Mouse (Mus musculus): Measurements from ENCODE around the gene Relch. TPM values are rescaled to one million over a fixed set of nuclear protein-coding genes. Genes with fewer than 3 reads are reported as not detected.

The Relch gene
- polyA plus RNA-seq, 1 experiment from 2014 or later, result 14.9 TPM

DNA sequence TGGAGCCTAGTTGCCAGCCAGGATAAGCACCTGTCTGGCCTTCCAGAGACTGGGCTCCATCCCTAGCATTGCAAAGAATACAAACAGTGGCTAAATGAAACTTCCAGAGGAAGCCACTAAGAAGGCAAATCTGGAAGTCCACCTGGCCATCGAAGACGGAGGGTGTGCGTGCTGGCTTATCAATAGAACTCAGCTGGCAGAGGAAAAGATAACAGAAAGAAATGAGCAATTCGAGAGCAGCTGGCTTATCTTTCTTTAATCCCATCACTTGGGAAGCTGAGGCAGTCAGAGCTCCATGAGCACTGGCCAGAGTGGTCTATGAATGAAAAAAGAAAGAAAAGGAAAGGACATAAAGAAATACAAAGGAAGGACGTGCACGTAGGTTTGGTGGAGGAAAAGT, 136.9 kb downstream of the Relch start:
- no peaks in the 10 kb centered on the region for H3K36me3 ChIP-seq
- no peak overlapping the region for H3K9ac ChIP-seq
- H3K4me2 ChIP-seq, result no peak overlapping the region
- no peak for ATAC-seq (replicated peaks; ENCODE audit: insufficient number of reproducible peaks, insufficient read depth, low FRiP score, low read depth)
- H3K4me1 ChIP-seq (replicated peaks), result no peaks in the 10 kb centered on the region
- 76% methylated on average over 6 of the region's 6 CpGs for WGBS
- no peaks in the 10 kb centered on the region for H3K27me3 ChIP-seq
- H3K9me3 ChIP-seq (replicated peaks), result no peaks in the 10 kb centered on the region
- no peak overlapping the region for H3K27ac ChIP-seq
- H3K4me3 ChIP-seq, result no peak overlapping the region

DNA sequence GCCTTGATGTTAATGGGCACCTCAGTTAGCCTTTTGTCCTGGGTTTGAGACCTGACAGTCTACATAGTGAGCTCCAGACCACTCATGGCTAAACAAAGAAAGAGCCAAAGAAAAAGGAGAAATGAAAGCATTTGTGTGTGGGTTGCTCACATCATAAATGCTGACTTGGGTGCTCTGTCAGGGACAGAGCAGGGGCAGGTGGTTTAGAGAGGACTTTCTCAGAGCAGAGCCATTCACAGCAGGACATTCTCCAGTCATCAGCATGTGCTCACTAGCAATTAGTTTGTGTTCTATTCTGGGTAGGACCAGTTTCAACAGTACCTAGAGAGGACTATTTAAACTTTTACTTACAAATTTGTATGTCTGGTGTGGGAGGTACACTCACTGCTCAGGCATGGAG, 137.6 kb downstream of the Relch start:
- no peak overlapping the region for H3K4me3 ChIP-seq
- no peaks in the 10 kb centered on the region for H3K9me3 ChIP-seq (replicated peaks)
- no peak overlapping the region for H3K27ac ChIP-seq
- no peak overlapping the region for H3K9ac ChIP-seq
- H3K27me3 ChIP-seq, result no peaks in the 10 kb centered on the region
- H3K4me2 ChIP-seq, result no peak overlapping the region
- no peaks in the 10 kb centered on the region for H3K36me3 ChIP-seq
- ATAC-seq (replicated peaks; ENCODE audit: insufficient number of reproducible peaks, insufficient read depth, low FRiP score, low read depth), result no peak
- H3K4me1 ChIP-seq (replicated peaks), result no peaks in the 10 kb centered on the region

DNA sequence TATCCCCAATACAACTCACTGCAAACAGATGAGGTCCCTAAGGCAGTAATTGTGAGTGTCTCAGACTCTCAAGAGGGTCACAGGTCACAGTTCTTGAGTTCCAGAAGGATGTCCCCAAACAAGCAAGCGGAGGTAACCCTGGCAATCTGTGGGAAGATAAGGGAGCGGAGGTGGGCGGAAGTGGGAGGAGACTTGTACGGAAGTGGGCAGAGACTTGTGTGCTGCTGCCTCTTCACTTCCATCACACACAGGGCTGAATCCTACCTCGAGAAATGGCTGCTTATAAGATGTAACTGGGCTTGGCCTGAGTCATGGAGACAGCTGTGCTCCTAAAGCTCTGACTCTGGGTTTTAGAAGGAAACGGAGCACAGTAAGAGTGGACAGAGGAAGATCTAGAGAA, 139.3 kb downstream of the Relch start:
- Histone ChIP-seq H3K27me3 (no peaks in the 10 kb centered on the region), H3K27ac (no peak overlapping the region), H3K4me3 (no peak overlapping the region), H3K4me2 (no peak overlapping the region), H3K9me3 (replicated peaks) (no peaks in the 10 kb centered on the region), H3K9ac (no peak overlapping the region), H3K36me3 (no peaks in the 10 kb centered on the region), H3K4me1 (replicated peaks) (no peaks in the 10 kb centered on the region)
- 38% methylated on average over 6 of the region's 6 CpGs for WGBS
- no peak for ATAC-seq (replicated peaks; ENCODE audit: insufficient number of reproducible peaks, insufficient read depth, low FRiP score, low read depth)

DNA sequence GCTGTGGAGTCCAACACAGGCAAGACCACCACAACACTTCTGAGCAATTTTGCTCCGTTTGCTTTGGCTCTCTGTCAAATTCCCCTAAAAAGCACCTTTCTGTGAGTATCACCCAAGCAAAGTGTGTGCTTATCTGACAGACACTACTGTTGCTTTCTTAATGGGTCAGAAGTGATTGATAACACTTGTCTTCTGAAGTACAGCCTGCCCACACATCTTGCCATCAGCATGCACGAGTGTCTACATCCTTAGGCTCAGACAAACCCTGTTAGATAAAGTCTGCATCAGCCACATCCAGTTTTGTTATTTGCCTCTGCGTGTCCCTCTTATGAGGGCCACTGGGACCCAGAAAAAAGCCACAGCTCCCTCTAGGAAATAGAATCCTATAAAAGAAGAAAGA, 140.6 kb downstream of the Relch start:
- no peak overlapping the region for H3K27ac ChIP-seq
- no peaks in the 10 kb centered on the region for H3K27me3 ChIP-seq
- H3K9me3 ChIP-seq (replicated peaks), result no peaks in the 10 kb centered on the region
- H3K36me3 ChIP-seq, result no peaks in the 10 kb centered on the region
- no peak overlapping the region for H3K9ac ChIP-seq
- ATAC-seq (replicated peaks; ENCODE audit: insufficient number of reproducible peaks, insufficient read depth, low FRiP score, low read depth), result no peak
- H3K4me3 ChIP-seq, result no peak overlapping the region
- WGBS, result 40% methylated on average over 3 of the region's 3 CpGs
- no peak overlapping the region for H3K4me2 ChIP-seq
- no peaks in the 10 kb centered on the region for H3K4me1 ChIP-seq (replicated peaks)

Other genes with a start within 250 kb of the Relch start
- gene Pign, start 184 bp upstream of the Relch start, polyA plus RNA-seq (2015; fragmentation: Nextera tagmentation; extraction: Ambion mirVana), result 9.7 and 10.9 TPM in 2 replicates
- 0.42 and 0.86 TPM in 2 replicates for gene Tnfrsf11a, start 116.9 kb downstream of the Relch start, polyA plus RNA-seq (2015; fragmentation: Nextera tagmentation; extraction: Ambion mirVana)

Data from heart, embryonic 15.5 days (tissue).